Mouse (Mus musculus) liver, embryonic 15.5 days (tissue): ENCODE results near the gene Trit1. TPM values are rescaled to one million over a fixed set of nuclear protein-coding genes. Genes with fewer than 3 reads are reported as not detected.

Experiments used
- ATAC-seq: fragments of 200-750 bp; cut with Nextera tagmentation; 2 replicates; pipeline ENCODE4 v1.8.0; 2017; ENCODE audit warnings: moderate number of reproducible peaks, mild to moderate bottlenecking, moderate library complexity; ENCODE audit not compliant: insufficient read depth
- H3K27ac ChIP-seq: fragments of 300-500 bp; sonication (generic); replicated peaks from 2 replicates; pipeline ENCODE4 v1.5.1; 2015; ENCODE audit warnings: mild to moderate bottlenecking, inconsistent platforms
- H3K27me3 ChIP-seq: fragments of 300-500 bp; sonication (generic); 2 replicates; pipeline ENCODE4 v1.6.1; 2015; ENCODE audit warnings: mild to moderate bottlenecking, inconsistent platforms
- H3K36me3 ChIP-seq: fragments of 300-500 bp; sonication (generic); replicated peaks from 2 replicates; pipeline ENCODE4 v1.6.1; 2015; ENCODE audit warnings: moderate library complexity, mild to moderate bottlenecking, inconsistent platforms
- H3K4me1 ChIP-seq: fragments of 300-500 bp; sonication (generic); replicated peaks from 2 replicates; pipeline ENCODE4 v1.6.1; 2015; ENCODE audit warnings: inconsistent platforms
- H3K4me2 ChIP-seq: fragments of 300-500 bp; sonication (generic); 2 replicates; pipeline ENCODE4 v1.6.1; 2015; ENCODE audit warnings: moderate library complexity, mild to moderate bottlenecking, inconsistent platforms
- H3K4me3 ChIP-seq: fragments of 300-500 bp; sonication (generic); replicated peaks from 2 replicates; pipeline ENCODE4 v1.5.1; 2015; ENCODE audit warnings: mild to moderate bottlenecking, inconsistent platforms
- H3K9ac ChIP-seq: fragments of 300-500 bp; sonication (generic); 2 replicates; pipeline ENCODE4 v1.6.1; 2015; ENCODE audit warnings: moderate library complexity, mild to moderate bottlenecking, inconsistent platforms
- H3K9me3 ChIP-seq: fragments of 300-500 bp; sonication (generic); replicated peaks from 2 replicates; pipeline ENCODE4 v1.6.1; 2016; ENCODE audit warnings: inconsistent platforms
- WGBS: fragments of 180-500 bp; shearing (Covaris S2); methylation state at CpG from one replicate; pipeline ENCODE4 v1.1.7; 2015; ENCODE audit warnings: mixed read lengths; ENCODE audit not compliant: insufficient replicate concordance; 5-methylcytosine and 5-hydroxymethylcytosine counted together
- polyA plus RNA-seq: library from polyadenylated mRNA; unstranded; fragments of >200 nt; fragmentation: Nextera tagmentation; extraction: Ambion mirVana; gene quantifications from 2 replicates; pipeline ENCODE4 v1.2.1, GENCODE M21; 2015

The Trit1 gene
- polyA plus RNA-seq, 1 experiment from 2014 or later, result 6.3 TPM

GRCm38 (mm10) chr4:123053179-123053578 is 36.8 kb downstream of the Trit1 start:
- Histone ChIP-seq H3K4me3 (no peak overlapping the region), H3K36me3 (peaks cover 70% of the 10 kb centered on the region)

GRCm38 (mm10) chr4:123054172-123054790 is 37.9 kb downstream of the Trit1 start:
- no peaks in the 10 kb centered on the region for H3K9me3 ChIP-seq
- no peaks in the 10 kb centered on the region for H3K27me3 ChIP-seq
- no peak overlapping the region for H3K27ac ChIP-seq
- no peak for ATAC-seq
- H3K4me2 ChIP-seq, result no peak overlapping the region
- H3K36me3 ChIP-seq, result peaks cover 58% of the 10 kb centered on the region
- H3K9ac ChIP-seq, result no peak overlapping the region
- no peak overlapping the region for H3K4me3 ChIP-seq
- peaks cover 3% of the 10 kb centered on the region; the same call in 1 of the 2 replicates for H3K4me1 ChIP-seq
- WGBS, result 76% methylated on average over 16 of the region's 16 CpGs

More at GRCm38 (mm10) chr4:123053179-123053578, 36.8 kb downstream of the Trit1 start:
- H3K27me3 ChIP-seq, result no peaks in the 10 kb centered on the region
- no peaks in the 10 kb centered on the region for H3K9me3 ChIP-seq
- no peak for ATAC-seq
- 79% methylated on average over 11 of the region's 11 CpGs for WGBS
- no peak overlapping the region for H3K9ac ChIP-seq
- peaks cover 3% of the 10 kb centered on the region; the same call in 1 of the 2 replicates for H3K4me1 ChIP-seq
- no peak overlapping the region for H3K4me2 ChIP-seq
- no peak overlapping the region for H3K27ac ChIP-seq

GRCm38 (mm10) chr4:123056560-123057109 is 40.2 kb downstream of the Trit1 start:
- Histone ChIP-seq H3K36me3 (peaks cover 46% of the 10 kb centered on the region), H3K9ac (no peak overlapping the region), H3K4me3 (no peak overlapping the region), H3K27me3 (no peaks in the 10 kb centered on the region), H3K9me3 (no peaks in the 10 kb centered on the region), H3K27ac (no peak overlapping the region), H3K4me2 (no peak overlapping the region), H3K4me1 (no peaks in the 10 kb centered on the region)
- 69% methylated on average over 3 of the region's 3 CpGs for WGBS
- no peak for ATAC-seq

- 25% methylated on average over 1 of the region's 1 CpGs for WGBS
- H3K9ac ChIP-seq, result no peak overlapping the region
- H3K4me3 ChIP-seq, result no peak overlapping the region
These were observed 41.6 kb downstream of the Trit1 start for GRCm38 (mm10) chr4:123057957-123058356.

GRCm38 (mm10) chr4:123061744-123062143 is 45.3 kb downstream of the Trit1 start:
- H3K27me3 ChIP-seq, result 0 out of 2 replicates have a peak, but pooled peaks cover 3% of the 10 kb centered on the region

More at GRCm38 (mm10) chr4:123057957-123058356, 41.6 kb downstream of the Trit1 start:
- Histone ChIP-seq H3K4me2 (no peak overlapping the region), H3K4me1 (no peaks in the 10 kb centered on the region), H3K36me3 (peaks cover 33% of the 10 kb centered on the region), H3K27me3 (no peaks in the 10 kb centered on the region), H3K9me3 (no peaks in the 10 kb centered on the region), H3K27ac (no peak overlapping the region)
- no peak for ATAC-seq

GRCm38 (mm10) chr4:123068646-123069045 is 52.2 kb downstream of the Trit1 start:
- Histone ChIP-seq H3K36me3 (no peaks in the 10 kb centered on the region), H3K27ac (no peak overlapping the region), H3K4me2 (no peak overlapping the region), H3K9me3 (no peaks in the 10 kb centered on the region), H3K27me3 (0 out of 2 replicates have a peak, but pooled peaks cover 10% of the 10 kb centered on the region), H3K4me1 (0 out of 2 replicates have a peak, but pooled peaks cover 5% of the 10 kb centered on the region), H3K9ac (no peak overlapping the region), H3K4me3 (no peak overlapping the region)
- no peak for ATAC-seq
- WGBS, result 27% methylated on average over 6 of the region's 6 CpGs

More at GRCm38 (mm10) chr4:123061744-123062143, 45.3 kb downstream of the Trit1 start:
- no peaks in the 10 kb centered on the region for H3K36me3 ChIP-seq
- no peak overlapping the region for H3K4me2 ChIP-seq
- no peak for ATAC-seq
- H3K4me3 ChIP-seq, result no peak overlapping the region
- no peaks in the 10 kb centered on the region for H3K9me3 ChIP-seq
- H3K4me1 ChIP-seq, result no peaks in the 10 kb centered on the region
- 60% methylated on average over 5 of the region's 5 CpGs for WGBS
- H3K27ac ChIP-seq, result no peak overlapping the region
- H3K9ac ChIP-seq, result no peak overlapping the region

GRCm38 (mm10) chr4:123071266-123071966 is 55.0 kb downstream of the Trit1 start:
- Histone ChIP-seq H3K9me3 (no peaks in the 10 kb centered on the region), H3K27ac (no peak overlapping the region), H3K27me3 (0 out of 2 replicates have a peak, but pooled peaks cover 10% of the 10 kb centered on the region), H3K4me3 (no peak overlapping the region), H3K9ac (no peak overlapping the region), H3K4me2 (peak overlapping the region; percentile 57), H3K4me1 (0 out of 2 replicates have a peak, but pooled peaks cover 5% of the 10 kb centered on the region), H3K36me3 (no peaks in the 10 kb centered on the region)
- ATAC-seq, result no peak
- WGBS, result 6% methylated on average over 13 of the region's 13 CpGs

GRCm38 (mm10) chr4:123076928-123077327 is 60.5 kb downstream of the Trit1 start:
- Histone ChIP-seq H3K4me1 (no peaks in the 10 kb centered on the region), H3K27me3 (no peaks in the 10 kb centered on the region), H3K36me3 (no peaks in the 10 kb centered on the region), H3K4me2 (no peak overlapping the region), H3K9me3 (no peaks in the 10 kb centered on the region), H3K27ac (no peak overlapping the region), H3K9ac (no peak overlapping the region), H3K4me3 (no peak overlapping the region)
- no peak for ATAC-seq
- 63% methylated on average over 8 of the region's 8 CpGs for WGBS

GRCm38 (mm10) chr4:123078231-123078630 is 61.8 kb downstream of the Trit1 start:
- Histone ChIP-seq H3K4me3 (no peak overlapping the region), H3K9ac (no peak overlapping the region), H3K27me3 (peaks cover 4% of the 10 kb centered on the region; the same call in 1 of the 2 replicates), H3K27ac (no peak overlapping the region), H3K4me1 (no peaks in the 10 kb centered on the region), H3K4me2 (no peak overlapping the region), H3K9me3 (no peaks in the 10 kb centered on the region), H3K36me3 (no peaks in the 10 kb centered on the region)
- ATAC-seq, result no peak
- whole genome bisulfite sequencing, result 18% methylated on average over 4 of the region's 4 CpGs

- H3K4me1 ChIP-seq, result no peaks in the 10 kb centered on the region
- no peak overlapping the region for H3K27ac ChIP-seq
- no peak overlapping the region for H3K4me3 ChIP-seq
- no peaks in the 10 kb centered on the region for H3K9me3 ChIP-seq
- H3K9ac ChIP-seq, result no peak overlapping the region
- 55% methylated on average over 13 of the region's 13 CpGs for WGBS
- peaks cover 4% of the 10 kb centered on the region; the same call in 1 of the 2 replicates for H3K27me3 ChIP-seq
- H3K36me3 ChIP-seq, result no peaks in the 10 kb centered on the region
- no peak overlapping the region for H3K4me2 ChIP-seq
- ATAC-seq, result no peak
These were observed 64.4 kb downstream of the Trit1 start for GRCm38 (mm10) chr4:123080791-123081190.
